Mouse (Mus musculus) c-Kit-negative CD71-positive TER-119-positive erythroid progenitor cells, embryonic 14.5 days (primary cell): ENCODE data around the gene Sall1.

Source experiments
- DNase-seq: peaks from one replicate; pipeline ENCODE4 v3.0.0-alpha.2; 2013; ENCODE audit warnings: low read depth, low spot score

Gene Sall1

DNA sequence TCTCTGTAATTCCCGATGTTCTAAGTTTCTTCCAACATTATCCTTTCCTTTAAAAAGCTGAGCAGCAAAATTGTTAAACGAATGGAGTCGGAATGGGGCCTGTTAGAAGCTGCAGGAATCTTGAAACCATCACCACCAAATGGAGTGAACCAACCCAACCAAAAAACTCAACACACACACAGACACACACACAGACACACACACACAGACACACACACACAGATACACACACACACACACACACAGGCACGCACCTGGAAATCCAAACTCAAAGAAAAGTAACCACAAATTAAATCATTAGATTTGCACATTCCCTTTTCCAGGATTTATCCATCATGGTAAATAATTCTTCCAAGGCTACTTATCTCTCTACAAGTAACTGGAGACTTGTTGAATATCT lies 5.0 kb downstream of the Sall1 start:
- DNase-seq: no peak

DNA sequence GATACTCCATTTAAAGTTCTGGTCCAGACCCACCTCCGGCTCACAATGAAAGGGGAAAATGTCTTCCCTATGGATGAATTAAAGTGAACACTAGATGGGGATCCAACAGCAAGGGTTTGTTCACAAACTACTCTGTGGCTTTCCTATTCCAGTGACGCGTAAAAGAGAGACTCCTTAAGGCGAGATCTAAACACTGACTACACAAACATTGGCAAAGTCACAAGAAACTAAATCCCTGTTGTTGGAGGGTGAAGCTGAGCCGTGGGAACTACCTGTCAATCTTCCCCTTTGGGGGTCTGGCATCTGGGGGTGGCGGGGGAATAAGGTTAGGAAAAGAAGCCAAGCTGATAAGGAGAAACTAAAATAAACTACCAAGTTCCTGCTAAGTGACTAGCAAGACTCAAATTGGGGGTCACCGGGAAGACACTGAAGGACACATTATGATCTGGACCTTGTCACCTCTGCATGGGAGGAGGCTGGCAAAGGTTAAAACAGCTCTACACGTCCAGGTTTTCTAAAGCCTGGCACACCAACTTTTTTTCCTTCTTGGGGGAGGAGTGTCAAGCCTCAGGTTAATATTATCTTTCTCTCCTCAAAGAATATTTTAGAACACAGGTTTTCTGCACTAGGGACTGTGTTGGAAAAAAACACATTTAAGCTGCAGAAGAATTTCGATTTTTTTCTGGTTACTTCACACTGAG lies 6.3 kb downstream of the Sall1 start:
- DNase-seq: no peak

DNA sequence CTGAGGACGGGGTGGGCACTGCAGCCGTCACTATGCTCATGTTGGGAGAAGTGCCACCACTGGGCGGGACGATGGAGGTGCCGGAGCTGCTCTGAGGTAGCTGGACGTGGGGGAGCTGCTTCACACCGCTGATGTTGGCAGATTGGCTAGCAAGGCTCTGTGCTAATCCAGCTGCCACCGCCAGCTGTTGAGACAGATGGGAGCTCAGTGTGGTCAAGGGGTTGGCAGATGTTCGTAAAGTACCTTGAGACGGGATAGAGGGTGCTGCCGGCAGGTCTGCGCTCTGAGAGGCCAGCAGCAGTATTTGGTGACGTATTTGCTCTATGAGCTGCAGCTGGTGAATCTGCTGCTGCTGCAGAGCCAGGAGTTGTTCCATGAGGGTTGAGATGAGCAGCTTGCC lies 11.6 kb downstream of the Sall1 start:
- no peak for DNase-seq

DNA sequence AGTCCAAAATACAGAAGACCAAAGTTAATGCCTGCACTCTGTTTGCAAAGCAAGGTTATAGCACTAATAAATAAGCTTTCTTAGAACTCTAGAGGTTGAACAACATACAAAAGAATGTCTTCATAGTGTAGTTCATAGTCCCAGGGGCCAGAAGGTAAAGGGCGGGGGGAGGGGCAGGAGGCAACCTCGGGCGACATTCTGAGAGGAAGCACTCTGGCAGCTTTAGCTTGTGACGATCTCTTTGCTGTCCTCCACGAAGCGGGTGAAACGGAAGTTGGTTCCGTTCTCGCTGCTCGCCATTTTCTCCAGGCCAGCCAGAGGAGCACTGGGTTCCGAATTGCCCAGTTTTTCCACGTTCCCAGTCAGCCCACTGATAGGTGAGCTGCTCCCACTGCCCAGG lies 15.8 kb downstream of the Sall1 start:
- DNase-seq: no peak

DNA sequence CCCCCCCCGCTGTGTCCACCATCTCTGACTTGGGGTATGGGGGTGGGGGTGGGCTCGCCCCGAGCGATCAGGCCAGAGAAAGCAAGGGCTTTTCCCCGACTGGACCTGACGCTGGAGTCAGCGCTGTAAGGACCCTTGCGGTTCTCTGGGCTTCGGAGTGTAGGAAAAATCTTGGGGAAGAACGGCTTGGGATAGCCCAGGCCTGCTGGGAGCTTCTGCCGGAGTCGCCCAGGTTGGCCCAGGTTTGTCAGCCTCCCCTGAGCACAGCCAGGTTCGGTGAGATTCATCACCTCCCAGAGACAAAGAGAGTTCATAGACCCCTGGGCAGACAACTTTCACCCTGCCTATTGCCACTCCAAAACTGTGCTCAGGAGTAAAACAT lies 17.8 kb downstream of the Sall1 start:
- no peak for DNase-seq

DNA sequence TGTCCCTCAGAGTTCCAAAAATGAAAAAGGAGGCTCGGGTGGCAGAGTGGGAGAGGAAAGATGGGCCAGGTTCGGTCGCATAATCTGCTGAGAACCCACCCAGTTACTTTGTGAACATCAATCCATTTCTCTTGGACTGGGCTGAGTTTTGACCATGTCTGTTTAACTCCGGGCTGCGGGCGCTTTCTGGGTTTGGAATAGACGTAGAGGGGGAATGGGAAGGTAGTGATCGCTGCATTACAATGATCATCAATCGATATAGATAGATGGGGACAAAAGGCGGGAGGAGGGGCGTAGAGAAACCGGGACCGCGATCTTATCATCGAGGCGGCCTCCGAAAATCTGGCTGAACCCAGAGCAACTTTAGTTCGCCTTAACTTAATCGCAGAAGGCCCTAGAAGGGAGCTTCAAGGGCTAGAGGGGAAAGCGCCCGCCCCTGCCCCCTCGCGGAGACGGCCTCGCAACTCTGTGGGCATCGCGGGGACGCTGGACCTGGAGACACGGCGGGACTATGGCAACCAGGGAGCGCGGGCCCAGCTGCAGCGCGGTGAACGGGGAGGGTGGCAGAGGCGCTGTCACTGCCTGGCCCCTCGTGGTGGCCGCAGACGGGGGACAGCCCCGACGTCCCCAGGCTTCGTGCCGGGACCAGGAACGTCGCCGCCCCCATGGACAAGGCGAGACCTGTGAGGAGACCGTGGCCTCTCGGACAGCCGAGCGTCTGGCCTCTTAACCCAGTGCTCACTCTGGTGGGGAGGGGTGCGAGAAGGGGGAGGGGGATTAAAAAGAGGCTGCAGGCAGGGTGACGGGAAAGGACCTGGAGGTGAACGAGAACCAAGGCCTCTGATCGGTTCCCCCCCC lies 18.5 kb downstream of the Sall1 start:
- no peak for DNase-seq

DNA sequence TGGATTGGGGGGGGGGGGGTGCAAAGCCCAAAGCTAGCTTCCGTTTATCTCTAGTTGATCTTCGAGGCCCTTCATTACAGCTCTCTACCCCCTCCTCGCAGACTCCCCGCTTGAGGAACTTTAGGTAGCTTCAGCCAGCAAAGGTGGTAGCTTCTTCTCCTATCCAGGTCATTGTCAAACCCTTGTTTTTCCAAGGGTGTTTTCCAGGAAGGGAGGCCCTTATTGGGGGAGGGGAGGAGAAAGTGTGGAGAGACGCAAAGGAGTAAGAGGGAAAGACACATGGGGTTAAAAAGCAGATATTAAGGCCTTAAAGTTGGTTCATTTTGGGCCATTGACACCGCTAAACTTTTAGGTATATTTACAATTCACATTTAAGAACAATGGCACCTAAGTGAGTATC lies 19.2 kb downstream of the Sall1 start:
- DNase-seq: no peak

DNA sequence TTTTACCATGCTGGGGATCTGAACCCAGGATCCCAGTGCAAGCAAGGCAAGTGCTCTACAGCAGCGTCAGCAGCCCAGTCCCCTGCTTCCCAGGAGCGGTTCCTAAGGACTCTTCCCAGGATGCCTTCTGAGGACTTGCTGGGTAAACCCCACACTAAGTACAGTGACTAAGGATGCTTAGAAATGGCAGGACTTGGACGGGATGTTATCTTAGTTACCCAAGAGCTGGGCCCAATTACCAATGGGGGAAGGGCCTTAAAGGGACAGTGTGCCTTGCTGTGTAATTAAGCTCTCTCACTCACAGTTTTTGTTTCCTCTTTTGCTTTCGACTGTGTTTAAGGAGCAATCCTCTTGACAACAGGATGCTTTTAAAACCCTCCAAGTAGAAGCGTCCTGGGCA lies 22.8 kb downstream of the Sall1 start:
- no peak for DNase-seq

DNA sequence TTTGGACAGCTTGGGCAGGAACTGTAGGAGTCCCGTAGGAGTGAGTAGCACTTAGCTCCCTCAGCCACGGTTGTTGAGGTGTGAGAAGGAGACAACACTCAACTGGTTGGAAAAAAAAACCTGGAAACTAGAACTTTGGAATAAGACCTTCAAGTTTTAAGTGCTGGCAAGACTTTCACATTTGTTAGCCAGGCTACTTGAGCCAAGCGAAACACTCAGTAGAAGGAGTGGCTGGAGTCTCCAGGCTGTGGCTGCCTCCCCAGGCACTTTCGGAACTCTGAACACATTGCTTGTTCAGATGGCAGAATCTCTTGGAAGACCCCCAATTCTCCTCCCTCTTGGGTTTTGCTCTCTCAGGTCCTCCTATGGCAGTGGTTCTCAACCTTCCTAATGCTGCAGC lies 26.1 kb downstream of the Sall1 start:
- DNase-seq: no peak

DNA sequence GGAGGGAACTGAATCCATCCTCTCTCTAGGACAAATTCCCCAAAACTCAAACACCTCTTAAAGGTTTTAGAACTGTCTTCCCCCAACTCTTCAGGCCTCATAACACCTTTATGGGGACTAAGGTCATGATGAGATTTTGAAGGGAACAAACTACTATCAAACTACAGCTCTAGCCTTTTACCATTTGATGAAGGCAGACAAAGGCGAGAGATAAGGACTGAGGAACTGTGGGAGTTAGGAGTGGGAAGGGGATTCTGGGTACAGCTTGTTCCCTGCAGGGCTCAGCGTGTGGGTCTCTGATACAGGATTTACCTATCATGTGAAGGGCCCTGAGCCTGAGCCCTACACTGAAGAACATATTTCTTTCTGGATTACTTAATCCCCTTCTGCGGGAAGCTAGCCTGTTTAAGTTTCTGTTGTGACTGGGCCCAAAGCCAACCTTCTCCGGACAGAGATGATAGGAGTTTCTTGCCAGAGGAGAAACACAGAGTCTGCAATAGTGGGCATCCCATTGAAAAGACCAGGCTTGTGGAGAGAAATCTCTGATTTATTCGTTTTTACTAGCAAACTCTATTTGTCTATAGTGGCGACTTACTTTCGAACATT lies 27.4 kb downstream of the Sall1 start:
- no peak for DNase-seq

DNA sequence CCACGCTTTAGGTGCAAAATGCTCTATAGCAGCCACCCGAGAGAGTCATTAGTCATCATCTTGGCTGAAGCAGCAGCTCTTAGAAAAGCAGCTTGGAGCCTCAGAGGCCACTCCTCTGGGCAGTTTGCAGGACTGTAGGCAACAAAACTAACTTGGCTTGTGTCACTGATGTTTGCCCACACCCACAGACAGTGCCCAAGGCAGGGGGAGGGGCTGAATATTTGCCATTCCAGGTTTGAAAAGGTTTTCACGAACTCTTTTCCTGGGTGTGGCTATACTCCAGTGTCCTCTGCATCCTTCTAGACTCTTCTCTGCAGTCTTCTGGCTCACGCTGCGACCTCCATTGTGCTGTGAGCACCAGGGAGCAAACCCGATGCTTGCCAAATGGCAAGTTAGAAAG lies 28.4 kb downstream of the Sall1 start:
- DNase-seq: no peak

DNA sequence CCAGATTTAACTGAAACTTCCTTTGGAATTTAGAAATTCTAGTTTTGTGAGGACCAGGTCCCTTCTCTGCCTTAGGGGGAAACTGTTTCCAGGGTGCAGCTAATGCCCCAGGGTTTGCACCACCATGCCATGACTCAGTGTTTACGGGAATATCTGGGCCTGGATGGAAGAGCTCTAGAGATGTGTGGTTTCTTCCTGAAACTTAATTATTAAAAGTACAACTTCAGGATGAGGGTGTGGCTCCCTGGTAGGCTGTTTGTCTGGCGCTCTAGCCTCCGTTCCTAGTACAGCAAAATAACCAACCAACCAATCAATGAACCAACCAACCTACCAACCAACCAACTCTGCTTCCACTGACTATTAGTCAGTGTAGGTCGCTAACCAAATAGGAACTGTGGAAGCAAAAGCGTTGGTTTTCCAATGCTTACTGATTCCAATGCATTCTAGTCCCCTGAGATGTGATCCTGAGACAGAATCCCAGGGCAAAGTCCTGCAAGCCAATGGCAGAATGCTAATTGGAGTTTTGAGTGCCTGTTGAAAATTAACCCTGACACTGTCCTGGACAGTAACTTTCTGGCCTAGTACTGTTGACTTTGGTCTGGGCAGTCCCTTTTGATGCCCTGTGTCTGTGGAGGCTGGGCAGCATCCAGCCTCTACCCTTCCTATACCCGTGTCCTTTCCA lies 31.0 kb downstream of the Sall1 start:
- no peak for DNase-seq

DNA sequence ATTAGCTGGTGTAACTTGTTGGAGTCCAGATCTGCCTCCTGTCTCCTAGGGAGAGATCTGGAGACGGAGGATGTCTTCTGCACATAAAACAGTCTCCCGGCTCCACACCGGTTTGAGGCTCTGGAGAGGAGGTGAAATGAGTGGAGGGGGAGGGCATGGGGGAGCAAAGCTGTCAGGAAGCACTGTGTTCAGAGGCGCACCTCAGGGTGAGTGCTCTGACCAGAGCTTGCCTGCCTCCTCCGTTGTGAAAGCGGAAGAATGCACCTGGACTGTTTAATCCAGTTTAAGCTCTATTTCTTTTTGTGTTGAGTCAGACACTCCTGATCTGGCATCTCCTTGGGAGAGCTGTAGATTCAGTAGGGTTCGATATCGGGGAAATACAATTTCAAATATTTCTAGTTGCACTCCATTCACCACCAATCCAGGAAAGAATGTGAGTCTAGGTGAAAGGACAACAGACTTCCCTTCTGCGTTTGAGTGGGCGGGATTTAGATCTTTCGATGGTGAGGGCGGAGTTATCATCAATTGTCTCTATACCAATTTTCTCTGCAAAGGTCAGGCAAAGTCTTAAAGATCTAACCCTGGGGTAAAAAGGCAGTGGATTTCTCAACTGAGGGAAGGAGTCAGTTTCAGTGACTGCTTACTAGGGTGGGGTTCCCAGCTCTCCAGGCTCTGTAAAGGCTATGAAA lies 31.8 kb downstream of the Sall1 start:
- no peak for DNase-seq

DNA sequence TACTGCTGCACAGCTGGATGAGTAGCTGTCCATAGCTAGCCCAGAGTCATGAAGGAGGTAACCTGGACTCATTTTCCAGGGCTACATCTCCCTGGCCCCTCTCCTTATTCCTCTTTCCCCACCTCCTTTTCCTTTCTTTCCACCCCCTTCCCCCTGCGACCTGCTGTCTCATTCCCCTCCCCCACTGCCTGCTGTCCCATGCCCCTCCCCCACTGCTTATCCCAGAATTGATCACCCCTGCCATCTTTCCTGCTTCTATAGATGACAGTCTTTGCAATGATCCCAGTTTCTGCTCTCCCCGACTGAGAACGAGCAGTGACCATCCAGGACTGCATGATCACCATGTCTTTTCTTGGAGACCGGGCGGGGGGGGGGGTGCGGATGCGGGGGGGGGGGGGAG lies 35.2 kb downstream of the Sall1 start:
- DNase-seq: no peak

DNA sequence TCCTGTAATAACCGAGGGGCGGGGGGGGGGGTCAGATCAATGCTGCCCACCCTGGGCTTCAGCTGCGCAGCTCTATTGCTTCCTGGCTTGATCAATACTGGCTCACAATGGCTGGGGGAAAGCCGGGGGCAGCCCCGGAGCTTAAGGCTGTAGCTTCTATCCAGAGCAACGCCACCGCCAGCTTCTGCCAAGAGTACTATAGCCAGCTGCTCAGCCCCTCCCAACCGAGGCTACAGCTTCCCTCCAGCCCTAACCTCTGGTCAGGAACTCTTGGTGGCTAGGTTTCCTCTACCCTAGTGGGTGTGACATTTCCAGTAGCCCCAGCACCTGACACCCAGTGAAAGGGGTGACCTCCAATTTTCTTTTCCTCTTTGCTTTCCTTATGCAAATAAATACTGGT lies 36.8 kb downstream of the Sall1 start:
- DNase-seq: no peak

DNA sequence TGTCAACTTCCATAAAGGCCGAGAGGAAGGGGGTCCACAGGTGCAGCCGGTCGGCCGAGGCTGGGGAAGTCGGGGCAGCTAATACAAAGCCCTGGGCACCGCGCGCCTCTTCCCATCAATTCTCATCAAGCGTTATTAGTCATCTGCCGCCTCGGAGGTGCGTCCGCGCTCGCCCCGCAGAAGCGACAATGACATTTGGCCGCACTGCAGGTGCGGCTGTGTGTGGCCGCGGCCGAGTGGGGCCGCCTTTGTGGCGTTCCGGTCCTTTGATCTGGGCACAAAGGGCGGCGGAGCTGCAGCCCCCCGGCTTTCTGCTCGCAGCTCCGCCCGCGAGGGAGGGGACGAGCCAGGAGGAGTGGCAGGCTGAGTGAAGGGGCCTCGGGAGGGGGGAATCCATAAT lies 37.5 kb downstream of the Sall1 start:
- DNase-seq: no peak

DNA sequence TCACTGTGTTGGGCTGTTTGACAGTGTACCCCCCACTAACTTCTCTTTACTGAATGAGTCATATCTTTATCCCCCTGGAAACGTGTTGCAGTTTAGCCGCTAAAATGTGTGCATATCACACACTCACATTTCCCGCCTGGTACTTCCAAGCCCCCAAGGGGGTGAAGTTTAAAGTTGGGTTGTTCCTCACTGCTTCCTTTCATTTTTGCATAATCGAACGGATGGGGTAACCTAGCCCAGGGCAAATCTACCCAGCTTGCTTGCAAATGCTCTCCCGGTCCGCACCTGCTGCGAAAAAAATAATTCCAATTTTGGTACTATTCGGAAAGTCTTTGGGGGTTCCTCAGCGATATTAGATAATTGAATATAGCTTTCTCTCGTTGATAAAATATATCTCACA lies 38.2 kb downstream of the Sall1 start:
- DNase-seq: no peak

DNA sequence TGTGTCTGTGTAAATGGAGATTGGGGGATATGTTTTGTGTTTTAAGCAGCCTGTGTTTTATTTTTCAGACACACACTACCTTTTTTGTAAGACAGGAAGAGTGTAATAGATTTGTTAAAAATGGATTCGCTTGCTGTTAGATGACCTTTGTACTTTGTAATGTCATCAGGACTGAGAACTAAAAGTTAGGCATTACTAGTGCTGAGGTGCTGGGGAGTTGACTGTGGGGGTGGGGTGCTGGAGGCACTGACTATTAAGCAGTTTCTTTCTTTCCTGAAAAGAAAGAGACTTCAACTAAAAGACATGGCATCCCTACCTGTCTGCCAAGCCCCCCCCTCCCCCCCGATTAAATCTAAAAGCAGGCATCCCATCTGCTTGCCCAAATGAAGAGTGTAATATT lies 39.9 kb downstream of the Sall1 start:
- DNase-seq: no peak

DNA sequence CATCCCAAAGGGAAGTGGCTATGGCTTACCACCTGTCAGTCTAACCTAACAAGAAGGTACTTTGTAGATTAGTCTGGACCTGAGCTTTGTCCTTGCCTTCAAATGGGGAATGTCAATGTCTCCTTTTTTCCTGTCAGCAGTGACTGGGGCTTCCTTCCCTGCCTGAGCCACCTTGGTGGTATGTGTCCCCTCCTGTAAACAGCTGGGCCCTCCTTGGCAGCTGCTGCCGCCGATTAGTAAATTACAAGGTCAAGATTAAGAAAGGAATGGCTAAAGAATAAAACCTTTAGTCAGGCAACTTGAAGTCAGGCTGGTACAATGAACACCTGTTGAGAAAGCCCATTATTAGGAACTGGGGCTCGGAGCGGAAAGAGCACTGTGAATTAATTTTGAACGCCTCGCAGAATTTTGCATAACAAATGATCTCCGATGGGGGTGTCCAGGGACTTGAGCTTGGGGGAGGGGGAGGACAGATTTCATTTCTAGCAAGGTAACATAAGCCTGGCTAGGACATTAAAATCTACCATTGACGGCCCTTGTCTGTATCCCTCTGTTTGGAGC lies 40.5 kb downstream of the Sall1 start:
- no peak for DNase-seq

DNA sequence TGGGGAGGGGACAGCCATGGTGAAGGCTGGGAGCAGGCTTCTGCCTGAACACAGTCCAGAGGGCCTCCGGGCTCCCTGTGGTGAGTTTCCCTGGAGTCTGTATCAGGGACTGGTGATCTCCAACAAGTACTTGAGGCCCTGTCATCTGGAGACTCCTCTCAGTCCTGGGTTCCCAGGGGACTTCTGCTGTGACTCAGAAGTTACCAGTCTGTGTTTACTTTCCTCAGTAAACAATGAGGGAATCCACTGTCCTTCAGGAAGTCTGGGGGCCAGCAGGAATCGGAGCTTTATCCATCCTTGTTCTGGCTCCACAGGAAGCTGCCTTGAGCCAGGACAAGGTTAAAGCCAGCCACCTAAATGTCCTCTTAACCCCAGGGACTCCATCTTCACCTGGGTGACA lies 41.8 kb downstream of the Sall1 start:
- no peak for DNase-seq

DNA sequence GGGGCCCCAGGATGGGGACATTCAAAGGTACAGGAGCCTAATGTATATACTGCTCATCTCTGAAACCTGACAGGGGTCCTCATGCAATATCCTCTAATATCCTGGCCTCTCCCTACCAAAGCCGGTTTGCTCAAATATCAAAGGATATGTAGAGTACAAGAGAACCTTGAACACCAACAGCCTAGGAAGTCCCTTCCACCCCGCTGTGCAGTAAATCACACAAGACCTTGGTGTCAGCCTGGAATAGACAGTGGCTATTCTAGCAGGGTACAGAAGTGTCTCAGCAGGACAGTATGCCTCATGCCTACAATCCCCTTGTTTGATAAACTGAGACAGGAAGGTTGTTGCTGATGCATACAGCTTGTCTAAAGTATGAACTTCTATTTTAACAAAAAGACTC lies 46.7 kb downstream of the Sall1 start:
- no peak for DNase-seq
